Comparison of ENCODE assay signal across 7 mouse cellular contexts in genomic region chr6:113193765-113194460, GRCm38 (mm10). TPM values are rescaled to one million over a fixed set of nuclear protein-coding genes. Genes with fewer than 3 reads are reported as not detected.
DNase-seq lines count a peak whose midpoint lies in the region; ATAC-seq and TF ChIP-seq lines count a peak whose summit lies in the region.

No protein-coding gene starts in this region.

- 4% methylated on average over 46 of the region's 46 CpGs for WGBS in lung, adult 2 months
- 4% methylated on average over 46 of the region's 46 CpGs for WGBS in embryonic facial prominence, embryonic 15.5 days
- WGBS in intestine, embryonic 14.5 days = 2% methylated on average over 45 of the region's 46 CpGs
- 3% methylated on average over 46 of the region's 46 CpGs for WGBS in stomach, embryonic 15.5 days

- H3K4me3 ChIP-seq in lung, adult 2 months (replicated peaks; ENCODE audit: extremely low read depth, low read depth, low read length) = no peak overlapping the region
- H3K4me3 ChIP-seq in embryonic facial prominence, embryonic 15.5 days (replicated peaks) = peak overlapping the region; percentile 49
- H3K4me3 ChIP-seq in intestine, embryonic 14.5 days (ENCODE audit: low read depth, low read length) = no peak overlapping the region
- H3K4me3 ChIP-seq in stomach, embryonic 15.5 days (replicated peaks) = 0 out of 2 replicates have a peak overlapping the region, but pooled peaks have one; percentile 11

- peaks cover 37% of the 10 kb centered on the region for H3K27me3 ChIP-seq in embryonic facial prominence, embryonic 15.5 days
- peaks cover 40% of the 10 kb centered on the region for H3K27me3 ChIP-seq in intestine, embryonic 14.5 days (replicated peaks; ENCODE audit: control insufficient read depth, insufficient read depth, low read length)
- peaks cover 40% of the 10 kb centered on the region for H3K27me3 ChIP-seq in stomach, embryonic 15.5 days (replicated peaks)

- ATAC-seq in embryonic facial prominence, embryonic 15.5 days (ENCODE audit: insufficient number of reproducible peaks, low FRiP score, low TSS enrichment, low read depth) = no peak
- 0 out of 2 replicates have a peak, but pooled peaks have one; percentile 53 for ATAC-seq in intestine, embryonic 14.5 days (replicated peaks; ENCODE audit: low FRiP score, low TSS enrichment, low read depth)
- peak; percentile 22; the same call in 1 of the 2 replicates for ATAC-seq in stomach, embryonic 15.5 days (ENCODE audit: insufficient read depth, low FRiP score, low read depth)

- no peak for TF ChIP-seq POLR2A in lung, adult 2 months (IDR thresholded peaks at IDR 0.05; ENCODE audit: borderline replicate concordance, extremely low read depth, low read depth, low read length)

- no peaks in the 10 kb centered on the region for H3K4me1 ChIP-seq in lung, adult 2 months (ENCODE audit: control insufficient read depth, insufficient read depth, low read length)
- H3K4me1 ChIP-seq in embryonic facial prominence, embryonic 15.5 days = peaks cover 13% of the 10 kb centered on the region
- H3K4me1 ChIP-seq in intestine, embryonic 14.5 days (replicated peaks; ENCODE audit: control insufficient read depth, insufficient read depth, low read length) = peaks cover 2% of the 10 kb centered on the region; the same call in 1 of the 2 replicates
- H3K4me1 ChIP-seq in stomach, embryonic 15.5 days = peaks cover 13% of the 10 kb centered on the region

- peak overlapping the region; percentile 84 for H3K4me2 ChIP-seq in embryonic facial prominence, embryonic 15.5 days (replicated peaks)
- peak overlapping the region; percentile 5 for H3K4me2 ChIP-seq in intestine, embryonic 14.5 days (ENCODE audit: low read length)
- H3K4me2 ChIP-seq in stomach, embryonic 15.5 days = peak overlapping the region; percentile 72

- H3K36me3 ChIP-seq in embryonic facial prominence, embryonic 15.5 days = no peaks in the 10 kb centered on the region
- no peaks in the 10 kb centered on the region for H3K36me3 ChIP-seq in intestine, embryonic 14.5 days (ENCODE audit: control insufficient read depth, insufficient read depth, low read length)
- no peaks in the 10 kb centered on the region for H3K36me3 ChIP-seq in stomach, embryonic 15.5 days

- H3K27ac ChIP-seq in embryonic facial prominence, embryonic 15.5 days (replicated peaks) = no peak overlapping the region
- no peak overlapping the region for H3K27ac ChIP-seq in intestine, embryonic 14.5 days (ENCODE audit: low read depth)
- H3K27ac ChIP-seq in stomach, embryonic 15.5 days = no peak overlapping the region

- TF ChIP-seq CTCF in lung, adult 2 months (IDR thresholded peaks at IDR 0.05; ENCODE audit: insufficient read depth, low read length) = no peak

- H3K9ac ChIP-seq in embryonic facial prominence, embryonic 15.5 days = no peak overlapping the region
- H3K9ac ChIP-seq in intestine, embryonic 14.5 days (ENCODE audit: low read length) = no peak overlapping the region
- H3K9ac ChIP-seq in stomach, embryonic 15.5 days = no peak overlapping the region

- DNase-seq in lung, adult 2 months = peak; percentile 23
- no peak for DNase-seq in lung, postnatal 25 days (ENCODE audit: low spot score)
- peak; percentile 44 for DNase-seq in c-Kit-positive CD71-negative TER-119-negative erythroid progenitor cells, embryonic 14.5 days (ENCODE audit: low read depth)
- peak; percentile 84 for DNase-seq in intestine, embryonic 14.5 days (ENCODE audit: low spot score)
- peak; percentile 26 for DNase-seq in lung, postnatal 36 days

- no peaks in the 10 kb centered on the region for H3K9me3 ChIP-seq in embryonic facial prominence, embryonic 15.5 days (replicated peaks)
- H3K9me3 ChIP-seq in intestine, embryonic 14.5 days (ENCODE audit: control insufficient read depth, low read length) = no peaks in the 10 kb centered on the region
- H3K9me3 ChIP-seq in stomach, embryonic 15.5 days = no peaks in the 10 kb centered on the region

RNA-seq across cellular contexts. Expression of gene Lhfpl4, which starts 1.3 kb away (rescaled TPM):
- polyA plus RNA-seq in lung, adult 2 months (2012; rRNA removed) = 0.92 and 0.93 TPM in 2 replicates
- 1.5 and 1.9 TPM in 2 replicates for polyA plus RNA-seq in embryonic facial prominence, embryonic 15.5 days (2015; fragmentation: Nextera tagmentation; extraction: Ambion mirVana)
- 1.1 and 1.2 TPM in 2 replicates for polyA plus RNA-seq in intestine, embryonic 14.5 days (2014; fragmentation: Nextera tagmentation; extraction: Ambion mirVana)
- polyA plus RNA-seq in stomach, embryonic 15.5 days (2015; fragmentation: Nextera tagmentation; extraction: Ambion mirVana) = 1.7 and 2.0 TPM in 2 replicates

RNA-seq across cellular contexts. Expression of gene Mtmr14, which starts 43.7 kb away (rescaled TPM):
- polyA plus RNA-seq in lung, adult 2 months (2012; rRNA removed) = 43.5 and 45.5 TPM in 2 replicates
- 32.3 and 35.6 TPM in 2 replicates for polyA plus RNA-seq in embryonic facial prominence, embryonic 15.5 days (2015; fragmentation: Nextera tagmentation; extraction: Ambion mirVana)
- polyA plus RNA-seq in intestine, embryonic 14.5 days (2014; fragmentation: Nextera tagmentation; extraction: Ambion mirVana) = 36.3 and 40.8 TPM in 2 replicates
- 34.3 and 38.2 TPM in 2 replicates for polyA plus RNA-seq in stomach, embryonic 15.5 days (2015; fragmentation: Nextera tagmentation; extraction: Ambion mirVana)

Comparison
In these comparisons a context has a peak if more than half of its experiments do, and no peak if none do; other contexts are left out.
1. H3K4me3 ChIP-seq: peak in embryonic facial prominence, embryonic 15.5 days (single experiment) and stomach, embryonic 15.5 days (single experiment); none in lung, adult 2 months (single experiment) and intestine, embryonic 14.5 days (single experiment).
2. H3K4me2 ChIP-seq: peak in every context shown above with its lines; median percentile 84 in embryonic facial prominence, embryonic 15.5 days; 72 in stomach, embryonic 15.5 days; 5 in intestine, embryonic 14.5 days.